Mouse (Mus musculus) forebrain, embryonic 14.5 days (tissue): ENCODE measurements around the gene Syne1. TPM values are rescaled to one million over a fixed set of nuclear protein-coding genes. Genes with fewer than 3 reads are reported as not detected.
A peak's percentile ranks its signal among the peaks of the same experiment; 100 is the strongest.

Source experiments
- ATAC-seq: fragments of 200-750 bp; cut with Nextera tagmentation; 2 replicates; pipeline ENCODE4 v1.8.0; 2017; ENCODE audit warnings: mild to moderate bottlenecking, moderate library complexity
- DNase-seq: peaks from one replicate; pipeline ENCODE4 v3.0.0-alpha.2; 2015; ENCODE audit warnings: low spot score
- H3K27ac ChIP-seq: fragments of 300-500 bp; sonication (generic); 2 replicates; pipeline ENCODE4 v1.5.1; 2014; ENCODE audit warnings: low read depth, mild to moderate bottlenecking, control low read depth, low read length, moderate library complexity
- H3K27me3 ChIP-seq: fragments of 300-500 bp; sonication (generic); replicated peaks from 2 replicates; pipeline ENCODE4 v1.6.1; 2014; ENCODE audit warnings: low read length, control low read depth, mixed read lengths; ENCODE audit not compliant: control insufficient read depth, insufficient read depth
- H3K36me3 ChIP-seq: fragments of 300-500 bp; sonication (generic); 2 replicates; pipeline ENCODE4 v1.6.1; 2014; ENCODE audit warnings: low read length, control low read depth; ENCODE audit not compliant: control insufficient read depth, insufficient read depth
- H3K4me1 ChIP-seq: fragments of 300-500 bp; sonication (generic); 2 replicates; pipeline ENCODE4 v1.6.1; 2014; ENCODE audit warnings: antibody characterized with exemption, low read length, control low read depth; ENCODE audit not compliant: control insufficient read depth, insufficient read depth
- H3K4me2 ChIP-seq: fragments of 300-500 bp; sonication (generic); 2 replicates; pipeline ENCODE4 v1.6.1; 2014; ENCODE audit warnings: mild to moderate bottlenecking, control low read depth, low read length
- H3K4me3 ChIP-seq: fragments of 300-500 bp; sonication (generic); 2 replicates; pipeline ENCODE4 v1.5.1; 2014; ENCODE audit warnings: low read depth, low read length, control low read depth
- H3K9ac ChIP-seq: fragments of 300-500 bp; sonication (generic); 2 replicates; pipeline ENCODE4 v1.6.1; 2014; ENCODE audit warnings: mild to moderate bottlenecking, low read length, control low read depth, moderate library complexity
- H3K9me3 ChIP-seq: fragments of 300-500 bp; sonication (generic); replicated peaks from 2 replicates; pipeline ENCODE4 v1.6.1; 2016; ENCODE audit warnings: low read length, control low read depth, mixed read lengths; ENCODE audit not compliant: control insufficient read depth
- WGBS: fragments of 180-500 bp; shearing (Covaris S2); extraction: QIAGEN DNeasy Blood & Tissue Kit; methylation state at CpG from one replicate; pipeline ENCODE4 v1.1.7; 2014; 5-methylcytosine and 5-hydroxymethylcytosine counted together
- polyA plus RNA-seq: library from polyadenylated mRNA; unstranded; fragments of >200 nt; fragmentation: Nextera tagmentation; extraction: Ambion mirVana; gene quantifications from 2 replicates; pipeline ENCODE4 v1.2.1, GENCODE M21; 2014

The Syne1 gene
- polyA plus RNA-seq, 1 experiment from 2014 or later: 3.4 TPM

DNA sequence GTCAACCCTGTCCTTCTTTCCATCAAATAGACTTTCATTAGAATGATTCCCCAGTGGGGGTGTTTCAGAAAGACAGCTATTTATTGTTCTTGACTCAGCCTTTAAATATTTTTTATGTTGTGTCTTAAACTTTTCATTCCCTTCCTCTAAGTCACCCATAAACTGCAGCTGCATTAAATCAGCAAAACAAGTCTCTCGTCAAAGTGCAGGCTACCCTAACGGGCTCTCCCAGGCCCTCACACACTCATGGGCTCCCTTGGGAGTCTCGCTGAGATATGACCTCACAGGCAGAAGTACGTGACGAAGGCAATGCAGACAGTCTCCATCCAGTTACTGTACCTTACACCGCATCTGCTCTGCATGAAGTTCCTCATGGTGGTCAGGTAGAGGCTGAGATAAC is 465.0 kb downstream of the Syne1 start:
- Histone ChIP-seq H3K9me3 (no peaks in the 10 kb centered on the region), H3K27me3 (no peaks in the 10 kb centered on the region), H3K36me3 (no peaks in the 10 kb centered on the region), H3K4me3 (no peak overlapping the region), H3K4me1 (no peaks in the 10 kb centered on the region), H3K9ac (no peak overlapping the region), H3K27ac (no peak overlapping the region), H3K4me2 (no peak overlapping the region)
- WGBS: 92% methylated on average over 6 of the region's 6 CpGs
- ATAC-seq (no peak), DNase-seq (no peak)

- no peak overlapping the region for H3K4me3 ChIP-seq
- no peak overlapping the region for H3K27ac ChIP-seq
- no peaks in the 10 kb centered on the region for H3K4me1 ChIP-seq
- H3K9me3 ChIP-seq: no peaks in the 10 kb centered on the region
- H3K4me2 ChIP-seq: no peak overlapping the region
- no peaks in the 10 kb centered on the region for H3K27me3 ChIP-seq
- 88% methylated on average over 5 of the region's 5 CpGs for WGBS
- ATAC-seq (no peak), DNase-seq (no peak)
- H3K36me3 ChIP-seq: no peaks in the 10 kb centered on the region
- no peak overlapping the region for H3K9ac ChIP-seq
These were observed 465.5 kb downstream of the Syne1 start for GRCm38 (mm10) chr10:5085792-5086191.

- Histone ChIP-seq H3K27ac (no peak overlapping the region), H3K4me1 (no peaks in the 10 kb centered on the region), H3K9me3 (no peaks in the 10 kb centered on the region), H3K4me3 (no peak overlapping the region), H3K9ac (no peak overlapping the region), H3K4me2 (no peak overlapping the region), H3K27me3 (no peaks in the 10 kb centered on the region), H3K36me3 (no peaks in the 10 kb centered on the region)
- DNase-seq: no peak
- no peak for ATAC-seq
- 83% methylated on average over 6 of the region's 6 CpGs for WGBS
These were observed 467.6 kb downstream of the Syne1 start for GRCm38 (mm10) chr10:5083716-5084115.

- WGBS: 72% methylated on average over 9 of the region's 9 CpGs
- ATAC-seq: no peak
These were observed 471.3 kb downstream of the Syne1 start for GRCm38 (mm10) chr10:5079945-5080468.

GRCm38 (mm10) chr10:5075724-5076123 is 475.6 kb downstream of the Syne1 start:
- no peak for ATAC-seq
- no peak overlapping the region for H3K27ac ChIP-seq
- H3K27me3 ChIP-seq: no peaks in the 10 kb centered on the region
- H3K4me2 ChIP-seq: no peak overlapping the region
- no peaks in the 10 kb centered on the region for H3K9me3 ChIP-seq
- no peak overlapping the region for H3K4me3 ChIP-seq
- whole genome bisulfite sequencing: 93% methylated on average over 7 of the region's 7 CpGs
- no peaks in the 10 kb centered on the region for H3K36me3 ChIP-seq
- DNase-seq: no peak
- no peak overlapping the region for H3K9ac ChIP-seq
- H3K4me1 ChIP-seq: no peaks in the 10 kb centered on the region

More at GRCm38 (mm10) chr10:5079945-5080468, 471.3 kb downstream of the Syne1 start:
- Histone ChIP-seq H3K9ac (no peak overlapping the region), H3K36me3 (no peaks in the 10 kb centered on the region), H3K27me3 (no peaks in the 10 kb centered on the region), H3K4me3 (no peak overlapping the region), H3K9me3 (no peaks in the 10 kb centered on the region), H3K4me2 (no peak overlapping the region), H3K27ac (no peak overlapping the region), H3K4me1 (no peaks in the 10 kb centered on the region)
- peak; percentile 31 for DNase-seq

GRCm38 (mm10) chr10:5072054-5072453 is 479.2 kb downstream of the Syne1 start:
- whole genome bisulfite sequencing: 85% methylated on average over 8 of the region's 8 CpGs

DNA sequence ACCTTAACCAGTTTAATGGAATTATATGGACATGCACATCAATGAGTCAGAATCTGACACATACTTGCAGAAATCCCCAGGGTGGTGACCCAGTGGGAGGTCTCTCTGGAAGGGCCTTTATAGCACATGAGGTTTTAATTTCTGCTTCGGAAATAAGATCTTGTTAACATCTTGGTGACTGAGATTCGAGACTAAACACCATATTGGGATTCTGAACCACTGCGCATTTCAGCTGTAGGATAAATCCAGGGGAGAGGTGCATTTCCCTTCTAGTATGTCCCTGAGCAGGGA is 480.4 kb downstream of the Syne1 start:
- Histone ChIP-seq H3K4me3 (no peak overlapping the region), H3K27ac (no peak overlapping the region), H3K4me2 (no peak overlapping the region), H3K9me3 (no peaks in the 10 kb centered on the region), H3K36me3 (no peaks in the 10 kb centered on the region), H3K4me1 (no peaks in the 10 kb centered on the region), H3K9ac (no peak overlapping the region), H3K27me3 (no peaks in the 10 kb centered on the region)
- no peak for DNase-seq
- no peak for ATAC-seq
- WGBS: 80% methylated on average over 3 of the region's 3 CpGs

More at GRCm38 (mm10) chr10:5072054-5072453, 479.2 kb downstream of the Syne1 start:
- no peak for ATAC-seq
- H3K9ac ChIP-seq: no peak overlapping the region
- no peak overlapping the region for H3K4me2 ChIP-seq
- H3K4me1 ChIP-seq: no peaks in the 10 kb centered on the region
- H3K36me3 ChIP-seq: no peaks in the 10 kb centered on the region
- no peaks in the 10 kb centered on the region for H3K9me3 ChIP-seq
- no peak overlapping the region for H3K4me3 ChIP-seq
- DNase-seq: no peak
- H3K27ac ChIP-seq: no peak overlapping the region
- no peaks in the 10 kb centered on the region for H3K27me3 ChIP-seq

DNA sequence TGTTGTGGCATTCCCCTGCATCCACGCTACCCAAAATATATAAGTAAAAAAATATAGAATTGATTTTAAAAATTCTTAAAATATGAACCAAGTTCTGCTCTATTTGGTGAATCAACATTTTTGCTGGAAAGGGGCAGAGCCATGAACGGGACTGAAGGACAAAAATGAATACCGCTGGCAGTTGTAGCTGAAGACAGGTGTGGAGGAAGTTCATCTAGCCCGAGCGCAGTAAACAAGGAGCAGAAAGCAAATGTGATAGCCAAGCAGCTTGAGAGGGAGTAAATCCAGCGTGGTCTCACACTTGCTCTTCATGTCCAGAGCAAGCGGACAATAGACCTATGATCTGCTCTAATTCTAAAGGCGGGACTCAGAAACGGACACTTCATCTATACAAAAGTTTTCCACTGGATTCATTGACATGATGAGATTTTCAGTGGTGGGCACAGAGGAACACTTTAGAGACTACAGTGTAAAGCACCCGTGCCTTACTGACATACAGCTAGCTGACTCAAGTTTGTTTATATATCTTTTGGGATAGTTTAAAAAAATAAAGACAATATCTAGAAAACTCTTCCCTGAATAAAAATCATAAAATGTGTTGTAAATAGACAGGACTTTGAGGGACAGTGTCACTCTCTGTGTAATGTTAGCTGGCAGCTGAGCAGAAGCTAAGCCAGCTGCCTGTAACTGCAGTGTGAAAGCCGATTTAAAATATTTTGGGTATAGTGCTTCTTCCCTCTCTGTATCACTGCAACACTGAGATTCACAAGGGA is 480.9 kb downstream of the Syne1 start:
- Histone ChIP-seq H3K4me3 (no peak overlapping the region), H3K9ac (no peak overlapping the region), H3K9me3 (no peaks in the 10 kb centered on the region), H3K27ac (no peak overlapping the region), H3K4me1 (no peaks in the 10 kb centered on the region), H3K36me3 (no peaks in the 10 kb centered on the region), H3K4me2 (no peak overlapping the region), H3K27me3 (no peaks in the 10 kb centered on the region)
- ATAC-seq (no peak), DNase-seq (no peak)
- WGBS: 91% methylated on average over 11 of the region's 11 CpGs

- H3K27me3 ChIP-seq: no peaks in the 10 kb centered on the region
- no peak within 1 kb of the TSS for H3K27ac ChIP-seq
- no peaks in the 10 kb centered on the region for H3K4me1 ChIP-seq
- no peaks in the 10 kb centered on the region for H3K9me3 ChIP-seq
- no peak within 1 kb of the TSS for H3K4me3 ChIP-seq
- no peak for DNase-seq
- H3K9ac ChIP-seq: no peak within 1 kb of the TSS
- no peak for ATAC-seq
- no peaks in the 10 kb centered on the region for H3K36me3 ChIP-seq
- H3K4me2 ChIP-seq: no peak within 1 kb of the TSS
- 85% methylated on average over 14 of the region's 14 CpGs for WGBS
These were observed 482.5 kb downstream of the Syne1 start, which contains the start of gene Gm10097 for GRCm38 (mm10) chr10:5068676-5069265. Gm10097 (plus strand) TSS chr10:5069192.
